Mouse (Mus musculus) intestine, embryonic 14.5 days (tissue): Measurements from ENCODE around the gene Lrrtm4. TPM values are rescaled to one million over a fixed set of nuclear protein-coding genes. Genes with fewer than 3 reads are reported as not detected.

Experiments
- ATAC-seq: fragments of 200-750 bp; cut with Nextera tagmentation; replicated peaks from 2 replicates; pipeline ENCODE4 v1.8.0; 2017; ENCODE audit warnings: low read depth, moderate number of reproducible peaks, moderate TSS enrichment, moderate library complexity; ENCODE audit not compliant: low FRiP score, low TSS enrichment
- DNase-seq: peaks from one replicate; pipeline ENCODE4 v3.0.0-alpha.2; 2018; ENCODE audit warnings: low spot score
- H3K27ac ChIP-seq: fragments of 300-500 bp; sonication (generic); 2 replicates; pipeline ENCODE4 v1.5.1; 2014; ENCODE audit warnings: low read depth, mild to moderate bottlenecking, control low read depth
- H3K27me3 ChIP-seq: fragments of 300-500 bp; sonication (generic); replicated peaks from 2 replicates; pipeline ENCODE4 v1.6.1; 2014; ENCODE audit warnings: low read length, control low read depth; ENCODE audit not compliant: control insufficient read depth, insufficient read depth
- H3K36me3 ChIP-seq: fragments of 300-500 bp; sonication (generic); 2 replicates; pipeline ENCODE4 v1.6.1; 2014; ENCODE audit warnings: low read length, control low read depth; ENCODE audit not compliant: control insufficient read depth, insufficient read depth
- H3K4me1 ChIP-seq: fragments of 300-500 bp; sonication (generic); replicated peaks from 2 replicates; pipeline ENCODE4 v1.6.1; 2014; ENCODE audit warnings: low read length, control low read depth, mixed read lengths; ENCODE audit not compliant: control insufficient read depth, insufficient read depth
- H3K4me2 ChIP-seq: fragments of 300-500 bp; sonication (generic); 2 replicates; pipeline ENCODE4 v1.6.1; 2014; ENCODE audit warnings: low read length
- H3K4me3 ChIP-seq: fragments of 300-500 bp; sonication (generic); 2 replicates; pipeline ENCODE4 v1.5.1; 2014; ENCODE audit warnings: low read depth, low read length, control low read depth, mixed read lengths
- H3K9ac ChIP-seq: fragments of 300-500 bp; sonication (generic); 2 replicates; pipeline ENCODE4 v1.6.1; 2014; ENCODE audit warnings: mild to moderate bottlenecking, low read length
- H3K9me3 ChIP-seq: fragments of 300-500 bp; sonication (generic); 2 replicates; pipeline ENCODE4 v1.6.1; 2016; ENCODE audit warnings: low read length, control low read depth; ENCODE audit not compliant: control insufficient read depth
- WGBS: fragments of 180-500 bp; shearing (Covaris S2); extraction: QIAGEN DNeasy Blood & Tissue Kit; methylation state at CpG from one replicate; pipeline ENCODE4 v1.1.7; 2014; 5-methylcytosine and 5-hydroxymethylcytosine counted together
- polyA plus RNA-seq: library from polyadenylated mRNA; unstranded; fragments of >200 nt; fragmentation: Nextera tagmentation; extraction: Ambion mirVana; gene quantifications from 2 replicates; pipeline ENCODE4 v1.2.1, GENCODE M21; 2014

Lrrtm4 gene
- polyA plus RNA-seq, 1 experiment from 2014 or later: 1.8 TPM

- Histone ChIP-seq H3K4me3 (no peak overlapping the region), H3K27ac (no peak overlapping the region), H3K4me1 (no peaks in the 10 kb centered on the region), H3K9me3 (no peaks in the 10 kb centered on the region), H3K36me3 (no peaks in the 10 kb centered on the region), H3K9ac (no peak overlapping the region), H3K27me3 (no peaks in the 10 kb centered on the region), H3K4me2 (no peak overlapping the region)
- 35% methylated on average over 4 of the region's 4 CpGs for WGBS
- ATAC-seq: no peak
- DNase-seq: no peak
Measured at GRCm38 (mm10) chr6:80263972-80264371, 245.3 kb downstream of the Lrrtm4 start.

GRCm38 (mm10) chr6:80264584-80264983, 245.9 kb downstream of the Lrrtm4 start:
- no peaks in the 10 kb centered on the region for H3K9me3 ChIP-seq
- DNase-seq (no peak), ATAC-seq (no peak)
- H3K36me3 ChIP-seq: no peaks in the 10 kb centered on the region
- no peaks in the 10 kb centered on the region for H3K27me3 ChIP-seq
- no peak overlapping the region for H3K4me3 ChIP-seq
- no peaks in the 10 kb centered on the region for H3K4me1 ChIP-seq
- no peak overlapping the region for H3K9ac ChIP-seq
- no peak overlapping the region for H3K27ac ChIP-seq
- H3K4me2 ChIP-seq: no peak overlapping the region

GRCm38 (mm10) chr6:80265746-80266145, 247.1 kb downstream of the Lrrtm4 start:
- no peaks in the 10 kb centered on the region for H3K27me3 ChIP-seq
- no peaks in the 10 kb centered on the region for H3K4me1 ChIP-seq
- H3K36me3 ChIP-seq: no peaks in the 10 kb centered on the region
- no peak overlapping the region for H3K4me3 ChIP-seq
- no peak overlapping the region for H3K4me2 ChIP-seq
- no peak overlapping the region for H3K9ac ChIP-seq
- DNase-seq: no peak
- H3K27ac ChIP-seq: no peak overlapping the region
- H3K9me3 ChIP-seq: no peaks in the 10 kb centered on the region
- no peak for ATAC-seq
- 61% methylated on average over 3 of the region's 3 CpGs for WGBS

GRCm38 (mm10) chr6:80286968-80287367, 268.3 kb downstream of the Lrrtm4 start:
- Histone ChIP-seq H3K27me3 (no peaks in the 10 kb centered on the region), H3K9me3 (no peaks in the 10 kb centered on the region), H3K4me3 (no peak overlapping the region), H3K9ac (no peak overlapping the region), H3K27ac (no peak overlapping the region), H3K4me2 (no peak overlapping the region), H3K36me3 (no peaks in the 10 kb centered on the region), H3K4me1 (no peaks in the 10 kb centered on the region)
- DNase-seq (no peak), ATAC-seq (no peak)
- WGBS: 94% methylated on average over 1 of the region's 1 CpGs

- Histone ChIP-seq H3K9ac (no peak overlapping the region), H3K4me3 (no peak overlapping the region), H3K27ac (no peak overlapping the region), H3K4me2 (no peak overlapping the region), H3K4me1 (no peaks in the 10 kb centered on the region), H3K9me3 (no peaks in the 10 kb centered on the region), H3K36me3 (no peaks in the 10 kb centered on the region), H3K27me3 (no peaks in the 10 kb centered on the region)
- ATAC-seq (no peak), DNase-seq (no peak)
Measured at GRCm38 (mm10) chr6:80301871-80302270, 283.2 kb downstream of the Lrrtm4 start.

GRCm38 (mm10) chr6:80303568-80303967, 284.9 kb downstream of the Lrrtm4 start:
- ATAC-seq (no peak), DNase-seq (no peak)
- H3K9me3 ChIP-seq: no peaks in the 10 kb centered on the region
- H3K36me3 ChIP-seq: no peaks in the 10 kb centered on the region
- no peaks in the 10 kb centered on the region for H3K27me3 ChIP-seq
- no peak overlapping the region for H3K4me3 ChIP-seq
- H3K9ac ChIP-seq: no peak overlapping the region
- no peak overlapping the region for H3K4me2 ChIP-seq
- H3K4me1 ChIP-seq: no peaks in the 10 kb centered on the region
- WGBS: 97% methylated on average over 1 of the region's 1 CpGs
- no peak overlapping the region for H3K27ac ChIP-seq

GRCm38 (mm10) chr6:80328391-80328790, 309.7 kb downstream of the Lrrtm4 start:
- no peak for ATAC-seq
- Histone ChIP-seq H3K4me3 (no peak overlapping the region), H3K27ac (no peak overlapping the region), H3K27me3 (no peaks in the 10 kb centered on the region), H3K9me3 (no peaks in the 10 kb centered on the region), H3K4me2 (no peak overlapping the region), H3K4me1 (no peaks in the 10 kb centered on the region), H3K9ac (no peak overlapping the region), H3K36me3 (no peaks in the 10 kb centered on the region)
- DNase-seq: no peak
- 90% methylated on average over 3 of the region's 3 CpGs for WGBS

- Histone ChIP-seq H3K4me3 (no peak overlapping the region), H3K4me1 (no peaks in the 10 kb centered on the region), H3K9me3 (no peaks in the 10 kb centered on the region), H3K4me2 (no peak overlapping the region), H3K9ac (no peak overlapping the region), H3K36me3 (no peaks in the 10 kb centered on the region), H3K27ac (no peak overlapping the region), H3K27me3 (no peaks in the 10 kb centered on the region)
- no peak for ATAC-seq
- WGBS: 59% methylated on average over 3 of the region's 3 CpGs
- no peak for DNase-seq
Measured at GRCm38 (mm10) chr6:80331751-80332150, 313.1 kb downstream of the Lrrtm4 start.

- H3K9me3 ChIP-seq: no peaks in the 10 kb centered on the region
- no peak overlapping the region for H3K27ac ChIP-seq
- no peak for ATAC-seq
- 81% methylated on average over 1 of the region's 1 CpGs for whole genome bisulfite sequencing
- DNase-seq: no peak
- H3K4me2 ChIP-seq: no peak overlapping the region
- H3K9ac ChIP-seq: no peak overlapping the region
- no peaks in the 10 kb centered on the region for H3K27me3 ChIP-seq
- H3K36me3 ChIP-seq: no peaks in the 10 kb centered on the region
- H3K4me1 ChIP-seq: no peaks in the 10 kb centered on the region
- H3K4me3 ChIP-seq: no peak overlapping the region
Measured at GRCm38 (mm10) chr6:80352307-80352706, 333.6 kb downstream of the Lrrtm4 start.
